ENCODE assay signal across 17 mouse cellular contexts in genomic region chr2:113161494-113161893, GRCm38 (mm10). TPM values are rescaled to one million over a fixed set of nuclear protein-coding genes. Genes with fewer than 3 reads are reported as not detected.
DNase-seq lines count a peak whose midpoint lies in the region; ATAC-seq and TF ChIP-seq lines count a peak whose summit lies in the region.
"Had no signal": no experiment of that assay in that cellular context is flagged by ENCODE, and none has a peak within 500 bp of the region (broad histone marks: within the 10 kb centered on the region; RNA-seq: fewer than 3 reads in every experiment).

No protein-coding gene starts in this region.

- H3K9me3 ChIP-seq in forebrain, embryonic 14.5 days (replicated peaks; ENCODE audit: control insufficient read depth, low read length) = no peaks in the 10 kb centered on the region
- no peaks in the 10 kb centered on the region for H3K9me3 ChIP-seq in forebrain, embryonic 12.5 days
- no peaks in the 10 kb centered on the region for H3K9me3 ChIP-seq in midbrain, embryonic 14.5 days (ENCODE audit: control insufficient read depth, low read length)
- no peaks in the 10 kb centered on the region for H3K9me3 ChIP-seq in midbrain, embryonic 11.5 days (ENCODE audit: control insufficient read depth, low read length)
- H3K9me3 ChIP-seq in intestine, postnatal 0 days (ENCODE audit: control insufficient read depth) = no peaks in the 10 kb centered on the region
- H3K9me3 ChIP-seq: kidney, embryonic 15.5 days had no signal

- peak; percentile 9 for DNase-seq in forebrain, embryonic 14.5 days (ENCODE audit: low spot score)
- peak; percentile 6 for DNase-seq in midbrain, embryonic 14.5 days
- no peak for DNase-seq in midbrain, embryonic 11.5 days (ENCODE audit: low spot score, missing footprints)
- peak; percentile 40 for DNase-seq in layer of hippocampus, adult 9-11 months
- DNase-seq in right cerebral cortex, postnatal 36 days (ENCODE audit: low spot score in 2 of 2) = peak; percentile 8 to 37
- no peak for DNase-seq in spleen, postnatal 10 days (ENCODE audit: low spot score in 2 of 2)
- DNase-seq: adrenal gland, adult 2 months; cerebellum, adult 11-12 months; embryo, embryonic 11 days; gastrocnemius, postnatal 25 days; lung, postnatal 36 days had no signal

- H3K4me2 ChIP-seq in forebrain, embryonic 14.5 days (ENCODE audit: low read length) = no peak overlapping the region
- no peak overlapping the region for H3K4me2 ChIP-seq in forebrain, embryonic 12.5 days
- no peak overlapping the region for H3K4me2 ChIP-seq in midbrain, embryonic 14.5 days (ENCODE audit: low read length)
- H3K4me2 ChIP-seq in midbrain, embryonic 11.5 days = no peak overlapping the region
- no peak overlapping the region for H3K4me2 ChIP-seq in intestine, postnatal 0 days (replicated peaks; ENCODE audit: low read depth)
- H3K4me2 ChIP-seq: kidney, embryonic 15.5 days had no signal

- H3K27me3 ChIP-seq in forebrain, embryonic 14.5 days (replicated peaks; ENCODE audit: control insufficient read depth, insufficient read depth, low read length) = no peaks in the 10 kb centered on the region
- no peaks in the 10 kb centered on the region for H3K27me3 ChIP-seq in forebrain, embryonic 12.5 days
- no peaks in the 10 kb centered on the region for H3K27me3 ChIP-seq in midbrain, embryonic 14.5 days (ENCODE audit: control insufficient read depth, insufficient read depth, low read length)
- H3K27me3 ChIP-seq in midbrain, embryonic 11.5 days (ENCODE audit: control insufficient read depth, insufficient read depth, low read length) = no peaks in the 10 kb centered on the region
- H3K27me3 ChIP-seq in intestine, postnatal 0 days (replicated peaks; ENCODE audit: control insufficient read depth, insufficient read depth, low read length) = no peaks in the 10 kb centered on the region
- H3K27me3 ChIP-seq: kidney, embryonic 15.5 days had no signal

- 0 out of 2 replicates have a peak, but pooled peaks have one; percentile 32 for ATAC-seq in forebrain, embryonic 14.5 days
- no peak for ATAC-seq in forebrain, embryonic 12.5 days (ENCODE audit: low FRiP score)
- no peak for ATAC-seq in midbrain, embryonic 14.5 days (ENCODE audit: low FRiP score, low TSS enrichment)
- no peak for ATAC-seq in midbrain, embryonic 11.5 days (ENCODE audit: low FRiP score)
- ATAC-seq in intestine, postnatal 0 days = no peak

- H3K4me1 ChIP-seq in forebrain, embryonic 14.5 days (ENCODE audit: control insufficient read depth, insufficient read depth, low read length) = no peaks in the 10 kb centered on the region
- H3K4me1 ChIP-seq in forebrain, embryonic 12.5 days = no peaks in the 10 kb centered on the region
- H3K4me1 ChIP-seq in midbrain, embryonic 14.5 days (ENCODE audit: control insufficient read depth, insufficient read depth, low read length) = no peaks in the 10 kb centered on the region
- no peaks in the 10 kb centered on the region for H3K4me1 ChIP-seq in midbrain, embryonic 11.5 days (ENCODE audit: control insufficient read depth, insufficient read depth, low read length)
- no peaks in the 10 kb centered on the region for H3K4me1 ChIP-seq in intestine, postnatal 0 days (replicated peaks; ENCODE audit: control insufficient read depth, insufficient read depth, low read length)
- H3K4me1 ChIP-seq: kidney, embryonic 15.5 days had no signal

- WGBS in forebrain, embryonic 14.5 days = 85% methylated on average over 5 of the region's 5 CpGs
- WGBS in forebrain, embryonic 12.5 days = 80% methylated on average over 5 of the region's 5 CpGs
- 83% methylated on average over 5 of the region's 5 CpGs for WGBS in midbrain, embryonic 14.5 days
- WGBS in midbrain, embryonic 11.5 days = 90% methylated on average over 5 of the region's 5 CpGs
- 77% methylated on average over 5 of the region's 5 CpGs for WGBS in intestine, postnatal 0 days

- no peak overlapping the region for H3K4me3 ChIP-seq in forebrain, embryonic 14.5 days (ENCODE audit: low read depth, low read length)
- no peak overlapping the region for H3K4me3 ChIP-seq in forebrain, embryonic 12.5 days (replicated peaks)
- no peak overlapping the region for H3K4me3 ChIP-seq in midbrain, embryonic 14.5 days (replicated peaks; ENCODE audit: low read depth, low read length)
- no peak overlapping the region for H3K4me3 ChIP-seq in midbrain, embryonic 11.5 days (ENCODE audit: low read depth, low read length)
- no peak overlapping the region for H3K4me3 ChIP-seq in intestine, postnatal 0 days (ENCODE audit: low read depth, low read length)
- H3K4me3 ChIP-seq: erythroblast, embryonic 14.5 days; kidney, embryonic 15.5 days had no signal

- no peak for TF ChIP-seq CTCF in intestine, postnatal 0 days (IDR thresholded peaks at IDR 0.05; ENCODE audit: low read depth)

- no peaks in the 10 kb centered on the region for H3K36me3 ChIP-seq in forebrain, embryonic 14.5 days (ENCODE audit: control insufficient read depth, insufficient read depth, low read length)
- H3K36me3 ChIP-seq in forebrain, embryonic 12.5 days (replicated peaks) = no peaks in the 10 kb centered on the region
- no peaks in the 10 kb centered on the region for H3K36me3 ChIP-seq in midbrain, embryonic 14.5 days (ENCODE audit: control insufficient read depth, insufficient read depth, low read length)
- H3K36me3 ChIP-seq in midbrain, embryonic 11.5 days (ENCODE audit: control insufficient read depth, insufficient read depth, low read length) = no peaks in the 10 kb centered on the region
- no peaks in the 10 kb centered on the region for H3K36me3 ChIP-seq in intestine, postnatal 0 days (ENCODE audit: control insufficient read depth, insufficient read depth)
- H3K36me3 ChIP-seq: kidney, embryonic 15.5 days had no signal

- H3K27ac ChIP-seq in forebrain, embryonic 14.5 days (ENCODE audit: low read depth, low read length) = no peak overlapping the region
- no peak overlapping the region for H3K27ac ChIP-seq in forebrain, embryonic 12.5 days
- no peak overlapping the region for H3K27ac ChIP-seq in midbrain, embryonic 14.5 days (replicated peaks; ENCODE audit: low read depth, low read length)
- no peak overlapping the region for H3K27ac ChIP-seq in midbrain, embryonic 11.5 days (ENCODE audit: low read depth, low read length)
- H3K27ac ChIP-seq in intestine, postnatal 0 days (ENCODE audit: low read depth, low read length) = no peak overlapping the region
- H3K27ac ChIP-seq: kidney, embryonic 15.5 days; liver, embryonic 14.5 days; stomach, postnatal 0 days had no signal

- H3K9ac ChIP-seq in forebrain, embryonic 14.5 days (ENCODE audit: low read length) = no peak overlapping the region
- no peak overlapping the region for H3K9ac ChIP-seq in forebrain, embryonic 12.5 days
- no peak overlapping the region for H3K9ac ChIP-seq in midbrain, embryonic 14.5 days (replicated peaks; ENCODE audit: low read length)
- no peak overlapping the region for H3K9ac ChIP-seq in midbrain, embryonic 11.5 days (ENCODE audit: low read length)
- H3K9ac ChIP-seq in intestine, postnatal 0 days (ENCODE audit: low read depth, low read length) = no peak overlapping the region
- H3K9ac ChIP-seq: kidney, embryonic 15.5 days; liver, embryonic 14.5 days had no signal

RNA-seq across cellular contexts. Expression of gene Ryr3, which starts 55.4 kb away (rescaled TPM):
- polyA plus RNA-seq in forebrain, embryonic 14.5 days (2014; fragmentation: Nextera tagmentation; extraction: Ambion mirVana) = 2.3 and 5.0 TPM in 2 replicates
- 0.90 and 1.6 TPM in 2 replicates for polyA plus RNA-seq in forebrain, embryonic 12.5 days (2016; fragmentation: Nextera tagmentation; extraction: Ambion mirVana)
- 4.3 and 7.4 TPM in 2 replicates for polyA plus RNA-seq in midbrain, embryonic 14.5 days (2014; fragmentation: Nextera tagmentation; extraction: Ambion mirVana)
- 1.4 and 2.5 TPM in 2 replicates for polyA plus RNA-seq in midbrain, embryonic 11.5 days (2014; fragmentation: Nextera tagmentation; extraction: Ambion mirVana)
- polyA plus RNA-seq in intestine, postnatal 0 days (2015; fragmentation: Nextera tagmentation; extraction: Ambion mirVana) = 0.73 and 0.90 TPM in 2 replicates
- polyA plus RNA-seq: erythroblast, embryonic 14.5 days had no signal

Comparison
In these comparisons a context has a peak if more than half of its experiments do, and no peak if none do; other contexts are left out.
1. DNase-seq: peak in forebrain, embryonic 14.5 days (single experiment), midbrain, embryonic 14.5 days (single experiment), layer of hippocampus, adult 9-11 months (single experiment) and right cerebral cortex, postnatal 36 days (2 of 2); none in midbrain, embryonic 11.5 days (single experiment) and spleen, postnatal 10 days (0 of 2).